Mouse (Mus musculus) mouse embryonic stem cell (cell line): ENCODE data around the gene Ap5z1.

Experiments
- in situ Hi-C, 2 experiments: fragments of 300-500 bp; cut with MboI; formaldehyde crosslinking; loops; 1 replicate in 1 of 2; 3 replicates in 1 of 2; pipeline ENCODE4 v1.14.3; 2019 to 2020; ENCODE audit warnings: low sequenced_read_pairs in 2 of 2, low pct_unique_long_range_greater_than_20kb in 1 of 2, mixed read lengths in 1 of 2; ENCODE audit not compliant: unreplicated experiment in 1 of 2

Gene Ap5z1

DNA sequence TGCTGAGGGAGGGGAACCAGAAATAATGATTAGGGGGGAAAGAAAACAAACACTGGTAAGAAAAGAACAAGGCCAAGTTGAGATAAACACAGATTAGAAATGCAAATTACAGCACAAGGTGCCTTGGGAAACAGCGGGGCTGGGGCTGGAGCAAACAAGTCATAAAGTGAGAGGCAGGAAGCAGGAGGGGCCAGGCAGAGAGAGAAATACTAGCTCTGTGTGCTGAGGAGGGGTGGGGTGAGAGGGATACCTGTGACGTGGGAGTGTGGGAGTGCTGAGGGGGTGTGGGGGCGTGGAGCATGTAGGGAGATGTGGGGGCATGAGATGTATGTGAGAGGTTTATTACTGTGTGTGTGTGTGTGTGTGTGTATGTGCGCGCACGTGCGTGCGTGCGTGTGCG, 37.2 kb downstream of the Ap5z1 start:
- in situ Hi-C loops, result loop anchor here in 1 of 2 experiments (5.0 kb wide), 1 partner anchor 46 kb away; no protein-coding TSS in a partner anchor

DNA sequence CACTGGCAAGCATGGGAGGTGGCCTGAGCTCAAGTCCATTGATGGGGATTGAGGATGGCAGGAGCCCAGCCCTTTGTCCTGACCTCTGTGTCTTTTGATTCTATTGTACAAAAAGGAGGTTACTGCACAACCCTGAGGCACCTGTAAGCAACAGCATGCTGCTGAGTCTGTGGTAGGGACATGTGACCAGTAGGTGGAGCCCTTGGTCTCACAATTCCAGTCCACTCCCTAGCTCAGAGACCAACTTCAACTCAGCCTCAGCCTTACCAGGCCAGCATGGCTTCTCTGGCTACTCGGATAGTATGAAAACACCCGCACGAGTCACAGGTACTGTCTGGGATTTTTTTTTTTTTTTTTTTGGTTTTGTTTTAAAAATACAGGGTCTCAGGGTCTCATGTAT, 38.7 kb downstream of the Ap5z1 start:
- in situ Hi-C loops, result loop anchor here in 1 of 2 experiments (5.0 kb wide), 1 partner anchor 45 kb away; no protein-coding TSS in a partner anchor

DNA sequence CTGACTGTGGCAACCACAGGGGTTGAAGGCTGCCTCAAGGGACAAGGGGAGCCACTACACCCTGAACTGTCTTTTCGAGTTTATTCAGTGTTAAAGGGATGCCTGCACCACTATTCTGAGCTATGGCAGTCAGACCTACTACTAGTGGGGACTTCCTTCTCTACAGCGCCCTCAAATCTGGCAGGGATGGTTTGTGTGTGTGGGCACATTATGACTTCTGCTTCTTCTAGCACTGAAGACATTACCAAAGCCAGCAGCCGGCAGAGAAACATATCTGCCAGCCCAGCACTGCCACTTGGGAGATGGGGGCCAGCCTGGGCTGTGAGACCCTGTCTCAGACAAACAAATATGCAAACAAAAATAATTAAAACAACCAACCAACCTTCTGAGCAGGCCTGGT, 40.4 kb downstream of the Ap5z1 start:
- in situ Hi-C loops, result loop anchor here in 1 of 2 experiments (5.0 kb wide), 1 partner anchor 43 kb away; no protein-coding TSS in a partner anchor

DNA sequence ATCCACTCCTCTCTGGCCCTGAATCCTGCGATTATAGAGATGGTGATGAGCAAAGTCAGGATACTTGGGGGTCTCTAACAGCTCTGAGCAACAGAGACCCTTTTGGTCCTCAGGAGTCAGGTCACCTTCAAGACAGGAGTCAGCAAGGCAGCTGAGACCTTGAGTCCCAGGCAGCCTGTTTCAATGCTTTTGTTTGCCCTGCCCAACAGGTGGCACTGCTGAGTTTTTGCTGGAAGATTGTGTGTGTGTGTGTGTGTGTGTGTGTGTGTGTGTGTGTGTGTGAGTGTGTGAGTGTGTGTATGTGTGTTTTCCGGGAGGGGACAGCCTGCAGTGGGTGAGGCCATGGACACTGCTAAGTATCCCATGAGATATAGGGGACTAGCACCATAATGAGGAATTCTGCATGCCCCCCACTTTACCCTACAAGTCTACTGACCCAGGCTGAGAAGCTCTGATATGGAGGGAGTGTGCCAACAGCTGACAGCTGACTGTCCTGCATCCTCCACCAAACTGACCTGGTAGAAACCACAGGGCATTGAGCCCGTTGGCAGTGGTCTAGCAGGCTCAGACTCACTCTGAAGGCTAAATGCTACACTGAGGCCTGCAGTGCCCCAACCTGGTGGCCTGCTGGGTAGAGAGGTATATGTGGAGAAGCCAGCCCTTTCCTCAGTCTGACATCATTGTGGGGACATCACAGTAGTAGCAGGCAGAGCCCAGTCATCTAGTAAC, 42.1 kb downstream of the Ap5z1 start:
- in situ Hi-C loops, result no loop called here

DNA sequence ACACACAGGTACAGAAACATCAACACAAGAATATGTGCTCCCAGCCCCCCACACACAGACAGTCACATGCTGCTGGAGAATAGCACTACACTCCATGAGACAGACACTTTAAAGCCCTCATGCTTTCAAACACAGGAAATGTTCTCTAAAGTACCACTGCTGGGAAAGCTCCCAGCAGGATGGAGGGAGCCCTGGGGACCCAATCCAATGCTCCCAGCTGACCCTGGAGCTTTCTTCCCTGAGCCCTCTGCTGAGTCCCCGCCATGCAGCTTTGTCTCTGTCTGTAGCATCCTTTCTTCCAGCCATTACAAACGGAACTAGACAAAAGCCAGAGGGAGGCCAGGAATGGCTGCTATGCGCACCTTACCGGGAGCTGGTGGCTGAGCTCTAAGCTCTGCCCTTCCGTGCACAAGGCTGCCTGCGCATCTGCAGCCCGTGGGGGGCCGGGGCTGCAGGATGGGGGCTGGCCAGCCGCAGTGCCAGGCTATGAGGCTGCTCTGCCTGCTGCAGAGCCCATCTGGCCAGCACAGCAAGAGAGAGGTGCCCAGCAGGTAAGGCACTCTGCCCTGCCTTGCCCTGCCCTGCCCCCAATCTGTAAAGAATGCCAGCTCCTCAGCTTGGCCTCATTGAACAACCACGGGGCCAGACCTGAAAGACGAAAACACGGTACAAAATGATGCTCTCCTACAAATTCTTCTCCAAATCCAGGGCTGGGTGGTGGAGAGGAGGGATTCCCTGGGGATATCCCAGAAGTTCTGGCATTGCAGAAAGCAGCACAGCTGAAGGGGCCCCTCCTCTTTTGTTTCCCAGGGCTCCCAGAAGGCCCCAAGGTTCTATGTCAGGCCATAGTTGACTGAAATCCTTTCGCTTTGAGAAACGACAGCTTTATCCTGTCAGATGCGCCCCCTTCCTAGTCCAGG, 45.7 kb downstream of the Ap5z1 start:
- in situ Hi-C loops, result no loop called here

DNA sequence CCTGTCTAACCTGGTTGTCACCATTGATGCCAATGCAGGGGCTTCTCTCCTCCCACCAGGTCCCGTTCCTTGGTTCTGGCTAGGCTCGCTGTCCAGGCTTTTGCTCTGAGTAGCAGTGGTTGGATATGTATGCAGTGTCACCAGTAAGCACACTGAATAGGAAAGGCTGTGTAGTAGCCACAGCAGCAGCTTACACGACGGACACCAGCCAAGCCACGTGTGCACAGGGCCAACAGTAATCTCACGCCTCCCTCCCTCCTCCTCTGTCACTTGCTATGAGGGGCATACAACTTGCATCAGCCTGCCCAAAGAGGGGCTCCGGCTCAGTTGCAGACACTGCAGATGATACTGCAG, 46.3 kb downstream of the Ap5z1 start:
- in situ Hi-C loops, result no loop called here

DNA sequence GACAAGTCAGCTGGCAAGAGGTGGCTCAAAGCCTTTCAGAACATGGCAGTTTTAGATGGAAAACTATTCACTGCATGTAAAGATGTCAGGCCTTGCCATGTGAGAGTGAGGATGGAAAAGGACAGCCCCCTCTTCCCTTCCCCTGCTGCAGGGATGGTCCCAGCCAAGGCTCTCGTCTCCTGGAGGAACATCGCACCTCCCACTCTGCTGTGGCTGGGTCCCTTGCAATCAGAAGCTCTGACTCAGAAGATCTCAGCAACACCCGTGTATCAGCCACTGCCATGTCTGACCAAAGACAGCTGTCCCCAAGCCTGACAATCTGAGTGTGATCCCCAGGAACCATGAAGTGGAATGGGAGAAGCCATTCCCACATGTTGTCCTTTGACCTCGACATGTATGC, 48.4 kb downstream of the Ap5z1 start:
- in situ Hi-C loops, result no loop called here

DNA sequence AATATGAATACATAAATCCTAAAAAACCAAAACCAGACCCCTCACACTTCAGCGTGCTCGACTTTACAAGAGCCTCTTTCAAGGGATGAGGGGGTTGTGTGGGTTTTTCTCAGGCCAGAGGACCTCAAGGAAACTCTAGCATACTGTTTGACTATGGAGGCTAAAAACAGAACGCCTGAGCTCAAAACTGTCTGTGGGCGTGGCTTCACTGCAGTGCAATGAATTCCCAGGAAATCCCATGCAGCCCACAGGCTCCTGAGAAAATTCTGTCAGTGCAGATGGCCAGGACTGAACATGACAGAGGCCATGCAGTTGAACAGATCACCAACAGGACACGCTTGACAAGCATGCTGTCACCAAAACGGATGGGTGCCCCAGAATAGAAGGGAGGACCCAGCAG, 55.2 kb downstream of the Ap5z1 start:
- in situ Hi-C loops, result no loop called here

DNA sequence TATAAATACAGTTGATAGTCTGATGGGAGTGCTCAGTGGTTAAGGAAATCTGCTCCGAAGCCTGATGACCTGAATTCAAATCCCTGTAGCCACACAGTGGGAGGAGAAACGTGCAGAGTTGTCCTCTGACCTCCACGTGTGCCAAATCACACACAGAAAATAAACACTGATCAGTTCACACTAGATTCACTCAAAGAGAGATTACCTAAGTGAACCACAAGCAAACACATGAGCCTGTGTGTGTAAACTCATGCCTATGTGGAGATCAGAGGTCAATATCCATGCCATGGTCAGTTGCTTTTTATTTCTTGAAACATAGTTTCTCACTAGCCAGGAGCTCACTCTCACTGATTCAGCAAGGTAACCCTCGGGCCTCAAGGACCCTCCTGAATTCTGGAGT, 56.6 kb downstream of the Ap5z1 start:
- in situ Hi-C loops, result no loop called here

DNA sequence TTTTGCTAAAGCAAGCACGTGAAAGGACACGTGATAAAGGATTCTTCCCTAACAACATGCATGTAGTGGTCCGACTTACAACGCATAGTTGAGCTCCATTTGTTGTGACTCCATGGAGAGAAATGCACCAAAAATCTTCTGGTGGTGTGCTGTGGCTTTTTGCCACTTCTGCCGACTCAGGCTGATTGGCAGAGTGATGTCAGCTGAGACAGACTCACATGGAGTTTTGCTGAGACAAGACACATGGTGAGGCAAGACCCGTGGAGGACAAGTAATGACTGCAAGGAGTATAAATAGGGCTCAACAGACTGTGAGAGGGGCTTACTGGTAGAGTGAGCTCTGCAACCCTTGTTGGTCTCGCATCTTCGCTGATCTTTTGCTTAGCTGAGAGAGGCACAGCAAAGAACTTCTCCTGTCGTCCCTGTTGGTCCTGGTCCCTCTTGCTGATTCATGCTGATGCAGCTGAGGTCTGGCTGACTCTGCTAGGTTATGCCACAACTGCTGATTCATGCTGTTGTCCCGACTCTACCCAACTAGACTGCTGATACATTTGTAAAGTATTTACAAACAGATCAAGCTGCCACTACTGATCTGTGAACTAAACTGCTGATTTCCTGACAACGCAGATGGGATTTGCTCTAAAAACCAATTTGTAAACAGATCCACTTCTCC, 57.6 kb downstream of the Ap5z1 start:
- in situ Hi-C loops, result no loop called here

DNA sequence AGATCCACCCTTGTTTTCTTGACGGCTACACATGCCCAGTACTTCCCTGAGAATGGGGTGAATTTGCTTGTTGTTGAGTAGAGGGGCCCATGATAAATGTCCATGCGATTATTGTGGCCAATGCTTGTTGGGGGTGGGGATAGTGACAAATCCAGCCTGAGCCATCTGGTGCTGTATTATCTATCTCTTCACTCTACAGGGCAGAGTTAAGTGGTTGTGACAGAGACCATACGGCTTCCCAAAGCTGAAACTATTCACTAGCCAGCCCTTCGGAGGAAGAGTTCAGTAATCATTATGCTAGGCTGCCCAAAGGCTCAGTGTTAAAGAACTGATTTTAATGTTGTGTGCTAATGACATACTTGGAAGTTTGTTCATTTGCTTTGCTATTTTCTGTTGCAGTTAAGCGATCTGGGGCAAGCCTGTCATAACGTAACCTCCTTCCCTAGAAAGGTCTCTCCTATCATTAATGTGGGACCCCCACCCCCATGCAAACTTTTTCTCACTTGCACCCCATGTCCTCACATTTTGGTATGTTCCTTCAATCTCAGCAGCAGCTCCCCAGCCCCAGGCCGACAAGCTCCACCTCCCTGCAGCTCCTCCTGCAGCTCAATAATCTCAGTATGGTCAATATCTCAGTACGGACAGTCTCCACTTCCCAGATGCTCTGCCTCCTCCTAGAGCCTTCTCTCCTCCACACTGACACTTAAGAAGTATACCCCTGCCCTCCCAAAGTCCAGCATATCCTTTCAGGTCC, 61.1 kb downstream of the Ap5z1 start:
- in situ Hi-C loops, result no loop called here
